Mouse (Mus musculus) cerebellum, adult 2 months (tissue): ENCODE results near the gene Scd4. TPM values are rescaled to one million over a fixed set of nuclear protein-coding genes. Genes with fewer than 3 reads are reported as not detected.
A peak's percentile ranks its signal among the peaks of the same experiment; 100 is the strongest.

Experiments used
- DNase-seq, 2 experiments: peaks; one replicate each; pipeline ENCODE4 v3.0.0; 2021
- H3K27ac ChIP-seq: fragments of 200-500 bp; 2 replicates; pipeline ENCODE4 v1.5.1; 2012; ENCODE audit warnings: low read length, control low read depth, inconsistent platforms; ENCODE audit not compliant: insufficient read depth
- H3K27me3 ChIP-seq: fragments of 200-500 bp; 2 replicates; pipeline ENCODE4 v1.6.1; 2012; ENCODE audit warnings: inconsistent platforms, mild to moderate bottlenecking, low read length, moderate library complexity; ENCODE audit not compliant: control insufficient read depth, insufficient read depth
- H3K4me1 ChIP-seq: fragments of 200-500 bp; 2 replicates; pipeline ENCODE4 v1.6.1; 2011; ENCODE audit warnings: low read length; ENCODE audit not compliant: control insufficient read depth, insufficient read depth
- H3K4me3 ChIP-seq: fragments of 200-500 bp; replicated peaks from 2 replicates; pipeline ENCODE3; 2011; ENCODE audit warnings: mild to moderate bottlenecking, low read depth, low read length, control low read depth; ENCODE audit not compliant: insufficient read depth
- CTCF ChIP-seq: fragments of 200-500 bp; IDR thresholded peaks from 2 replicates; pipeline ENCODE4 v1.5.1; 2011; ENCODE audit warnings: low read depth, mild to moderate bottlenecking, control low read depth, low read length, moderate library complexity, borderline replicate concordance; ENCODE audit not compliant: insufficient read depth
- POLR2A ChIP-seq: fragments of 200-500 bp; IDR thresholded peaks from 2 replicates; pipeline ENCODE4 v1.6.1; 2011; ENCODE audit warnings: low read length, control low read depth, borderline replicate concordance; ENCODE audit not compliant: insufficient read depth
- WGBS: fragments of 180-500 bp; shearing (Covaris S2); methylation state at CpG from one replicate; pipeline ENCODE4 v1.1.7; 2018; 5-methylcytosine and 5-hydroxymethylcytosine counted together
- polyA plus RNA-seq: library from polyadenylated mRNA; depleted of rRNA; stranded (reverse); fragments of >200 nt; gene quantifications from 2 replicates; pipeline ENCODE4 v1.2.3, GENCODE M21; 2012

Scd4 gene
- polyA plus RNA-seq, 1 experiment, result 0.18 TPM

- 44% methylated on average over 8 of the region's 8 CpGs for WGBS
- TF ChIP-seq POLR2A, result no peak
- no peak for TF ChIP-seq CTCF
- Histone ChIP-seq H3K27me3 (no peaks in the 10 kb centered on the region), H3K27ac (no peak overlapping the region), H3K4me1 (peaks cover 28% of the 10 kb centered on the region), H3K4me3 (no peak overlapping the region)
- peak in 1 of 2 experiments; percentile 11 for DNase-seq
Observed at GRCm38 (mm10) chr19:44303502-44303901, 29.4 kb upstream of the Scd4 start.

- H3K4me3 ChIP-seq, result no peak overlapping the region
- TF ChIP-seq CTCF, result no peak
- no peak for TF ChIP-seq POLR2A
- WGBS, result 68% methylated on average over 10 of the region's 10 CpGs
- peaks cover 20% of the 10 kb centered on the region for H3K4me1 ChIP-seq
- H3K27ac ChIP-seq, result no peak overlapping the region
- DNase-seq, result peak in 1 of 2 experiments; percentile 16
- H3K27me3 ChIP-seq, result no peaks in the 10 kb centered on the region
Observed at GRCm38 (mm10) chr19:44304419-44304818, 28.5 kb upstream of the Scd4 start.

- Histone ChIP-seq H3K27ac (no peak overlapping the region), H3K4me3 (no peak overlapping the region), H3K27me3 (no peaks in the 10 kb centered on the region), H3K4me1 (peaks cover 19% of the 10 kb centered on the region)
- peak in 1 of 2 experiments; percentile 28 for DNase-seq
- TF ChIP-seq CTCF (no peak), POLR2A (no peak)
- 43% methylated on average over 16 of the region's 16 CpGs for WGBS
Observed at GRCm38 (mm10) chr19:44304851-44305510, 27.9 kb upstream of the Scd4 start.

- Histone ChIP-seq H3K4me3 (no peak overlapping the region), H3K4me1 (peaks cover 12% of the 10 kb centered on the region), H3K27me3 (no peaks in the 10 kb centered on the region), H3K27ac (no peak overlapping the region)
- 85% methylated on average over 15 of the region's 15 CpGs for WGBS
- no peak for DNase-seq
- TF ChIP-seq POLR2A, result no peak
- TF ChIP-seq CTCF, result no peak
Observed at GRCm38 (mm10) chr19:44305701-44306100, 27.2 kb upstream of the Scd4 start.

- Histone ChIP-seq H3K27ac (no peak overlapping the region), H3K4me3 (no peak overlapping the region), H3K4me1 (peaks cover 8% of the 10 kb centered on the region), H3K27me3 (no peaks in the 10 kb centered on the region)
- no peak for TF ChIP-seq POLR2A
- TF ChIP-seq CTCF, result no peak
- no peak for DNase-seq
- 51% methylated on average over 7 of the region's 7 CpGs for WGBS
Observed at GRCm38 (mm10) chr19:44306171-44306570, 26.7 kb upstream of the Scd4 start.

GRCm38 (mm10) chr19:44307101-44307914 is 25.6 kb upstream of the Scd4 start:
- peaks cover 3% of the 10 kb centered on the region; the same call in 1 of the 2 replicates for H3K4me1 ChIP-seq
- DNase-seq, result no peak
- no peak overlapping the region for H3K27ac ChIP-seq
- no peaks in the 10 kb centered on the region for H3K27me3 ChIP-seq
- no peak overlapping the region for H3K4me3 ChIP-seq
- TF ChIP-seq POLR2A (no peak), CTCF (no peak)
- 72% methylated on average over 9 of the region's 9 CpGs for WGBS

- TF ChIP-seq POLR2A, result no peak
- TF ChIP-seq CTCF, result no peak
- 82% methylated on average over 6 of the region's 6 CpGs for WGBS
- peaks cover 3% of the 10 kb centered on the region; the same call in 1 of the 2 replicates for H3K4me1 ChIP-seq
Observed at GRCm38 (mm10) chr19:44307915-44308470, 24.9 kb upstream of the Scd4 start.

More at GRCm38 (mm10) chr19:44307915-44308470, 24.9 kb upstream of the Scd4 start:
- H3K27ac ChIP-seq, result no peak overlapping the region
- H3K27me3 ChIP-seq, result no peaks in the 10 kb centered on the region
- no peak overlapping the region for H3K4me3 ChIP-seq
- DNase-seq, result no peak
